Mouse (Mus musculus) midbrain, embryonic 12.5 days (tissue): ENCODE data around the gene Akap5. TPM values are rescaled to one million over a fixed set of nuclear protein-coding genes. Genes with fewer than 3 reads are reported as not detected.

ENCODE experiments used
- ATAC-seq: fragments of 200-750 bp; cut with Nextera tagmentation; 2 replicates; pipeline ENCODE4 v1.8.0; 2017; ENCODE audit warnings: low read depth, moderate TSS enrichment, moderate library complexity; ENCODE audit not compliant: low FRiP score
- H3K27ac ChIP-seq: fragments of 300-500 bp; sonication (generic); replicated peaks from 2 replicates; pipeline ENCODE4 v1.5.1; 2016; ENCODE audit warnings: mild to moderate bottlenecking
- H3K27me3 ChIP-seq: fragments of 300-500 bp; sonication (generic); 2 replicates; pipeline ENCODE4 v1.6.1; 2016; ENCODE audit warnings: mild to moderate bottlenecking
- H3K36me3 ChIP-seq: fragments of 300-500 bp; sonication (generic); 2 replicates; pipeline ENCODE4 v1.6.1; 2016
- H3K4me1 ChIP-seq: fragments of 300-500 bp; sonication (generic); 2 replicates; pipeline ENCODE4 v1.6.1; 2016
- H3K4me2 ChIP-seq: fragments of 300-500 bp; sonication (generic); replicated peaks from 2 replicates; pipeline ENCODE4 v1.6.1; 2016; ENCODE audit warnings: mild to moderate bottlenecking, moderate library complexity
- H3K4me3 ChIP-seq: fragments of 300-500 bp; sonication (generic); 2 replicates; pipeline ENCODE4 v1.5.1; 2016; ENCODE audit warnings: mild to moderate bottlenecking
- H3K9ac ChIP-seq: fragments of 300-500 bp; sonication (generic); replicated peaks from 2 replicates; pipeline ENCODE4 v1.6.1; 2016; ENCODE audit warnings: mild to moderate bottlenecking, moderate library complexity
- H3K9me3 ChIP-seq: fragments of 300-500 bp; sonication (generic); 2 replicates; pipeline ENCODE4 v1.6.1; 2016; ENCODE audit warnings: mild to moderate bottlenecking
- WGBS: fragments of 180-500 bp; shearing (Covaris S2); methylation state at CpG from one replicate; pipeline ENCODE4 v1.1.7; 2016; 5-methylcytosine and 5-hydroxymethylcytosine counted together
- polyA plus RNA-seq: library from polyadenylated mRNA; unstranded; fragments of >200 nt; fragmentation: Nextera tagmentation; extraction: Ambion mirVana; gene quantifications from 2 replicates; pipeline ENCODE4 v1.2.1, GENCODE M21; 2016

Gene Akap5
- polyA plus RNA-seq, 1 experiment from 2014 or later, result 6.2 TPM

GRCm38 (mm10) chr12:76311951-76312350, 12.7 kb upstream of the Akap5 start:
- peaks cover 6% of the 10 kb centered on the region for H3K4me1 ChIP-seq
- H3K9me3 ChIP-seq, result no peaks in the 10 kb centered on the region
- H3K27ac ChIP-seq, result no peak overlapping the region
- no peak overlapping the region for H3K9ac ChIP-seq
- H3K36me3 ChIP-seq, result peaks cover 27% of the 10 kb centered on the region; the same call in 1 of the 2 replicates
- WGBS, result 94% methylated on average over 8 of the region's 8 CpGs
- H3K4me2 ChIP-seq, result no peak overlapping the region
- no peak for ATAC-seq
- H3K27me3 ChIP-seq, result no peaks in the 10 kb centered on the region
- no peak overlapping the region for H3K4me3 ChIP-seq

- Histone ChIP-seq H3K9me3 (no peaks in the 10 kb centered on the region), H3K4me2 (no peak overlapping the region), H3K27me3 (no peaks in the 10 kb centered on the region), H3K36me3 (peaks cover 17% of the 10 kb centered on the region; the same call in 1 of the 2 replicates), H3K9ac (no peak overlapping the region), H3K27ac (no peak overlapping the region), H3K4me3 (no peak overlapping the region), H3K4me1 (no peaks in the 10 kb centered on the region)
- 74% methylated on average over 9 of the region's 9 CpGs for WGBS
- ATAC-seq, result no peak
These were observed 6.1 kb upstream of the Akap5 start for GRCm38 (mm10) chr12:76318282-76319212.

- Histone ChIP-seq H3K9ac (no peak overlapping the region), H3K4me3 (no peak overlapping the region), H3K27ac (no peak overlapping the region), H3K4me1 (0 out of 2 replicates have a peak, but pooled peaks cover 6% of the 10 kb centered on the region), H3K4me2 (no peak overlapping the region), H3K9me3 (no peaks in the 10 kb centered on the region), H3K27me3 (no peaks in the 10 kb centered on the region), H3K36me3 (peaks cover 15% of the 10 kb centered on the region; the same call in 1 of the 2 replicates)
- 91% methylated on average over 23 of the region's 23 CpGs for WGBS
- ATAC-seq, result no peak
These were observed 1.9 kb downstream of the Akap5 start for GRCm38 (mm10) chr12:76326437-76327220.

- WGBS, result 93% methylated on average over 6 of the region's 6 CpGs
- no peaks in the 10 kb centered on the region for H3K27me3 ChIP-seq
- no peak overlapping the region for H3K4me3 ChIP-seq
- H3K36me3 ChIP-seq, result peaks cover 15% of the 10 kb centered on the region; the same call in 1 of the 2 replicates
- 0 out of 2 replicates have a peak, but pooled peaks cover 6% of the 10 kb centered on the region for H3K4me1 ChIP-seq
- H3K9ac ChIP-seq, result no peak overlapping the region
- no peak overlapping the region for H3K27ac ChIP-seq
- ATAC-seq, result no peak
- H3K9me3 ChIP-seq, result no peaks in the 10 kb centered on the region
- H3K4me2 ChIP-seq, result no peak overlapping the region
These were observed 4.1 kb downstream of the Akap5 start for GRCm38 (mm10) chr12:76328567-76329354.

GRCm38 (mm10) chr12:76333688-76334087, 9.0 kb downstream of the Akap5 start:
- Histone ChIP-seq H3K9ac (no peak overlapping the region), H3K4me2 (no peak overlapping the region), H3K36me3 (peaks cover 4% of the 10 kb centered on the region; the same call in 1 of the 2 replicates), H3K27me3 (no peaks in the 10 kb centered on the region), H3K27ac (no peak overlapping the region), H3K4me3 (no peak overlapping the region), H3K9me3 (no peaks in the 10 kb centered on the region), H3K4me1 (no peaks in the 10 kb centered on the region)
- ATAC-seq, result no peak
- 89% methylated on average over 5 of the region's 5 CpGs for WGBS

- no peak overlapping the region for H3K27ac ChIP-seq
- H3K4me3 ChIP-seq, result no peak overlapping the region
- ATAC-seq, result no peak
- H3K4me2 ChIP-seq, result no peak overlapping the region
- peaks cover 3% of the 10 kb centered on the region; the same call in 1 of the 2 replicates for H3K36me3 ChIP-seq
- no peaks in the 10 kb centered on the region for H3K27me3 ChIP-seq
- no peak overlapping the region for H3K9ac ChIP-seq
- no peaks in the 10 kb centered on the region for H3K9me3 ChIP-seq
- H3K4me1 ChIP-seq, result no peaks in the 10 kb centered on the region
- 85% methylated on average over 5 of the region's 5 CpGs for WGBS
These were observed 10.9 kb downstream of the Akap5 start for GRCm38 (mm10) chr12:76335641-76336040.

GRCm38 (mm10) chr12:76336111-76336965, 11.6 kb downstream of the Akap5 start:
- no peak overlapping the region for H3K4me2 ChIP-seq
- no peak overlapping the region for H3K4me3 ChIP-seq
- no peaks in the 10 kb centered on the region for H3K27me3 ChIP-seq
- 77% methylated on average over 17 of the region's 17 CpGs for WGBS
- H3K9me3 ChIP-seq, result no peaks in the 10 kb centered on the region
- H3K4me1 ChIP-seq, result no peaks in the 10 kb centered on the region
- ATAC-seq, result no peak
- no peaks in the 10 kb centered on the region for H3K36me3 ChIP-seq
- no peak overlapping the region for H3K27ac ChIP-seq
- H3K9ac ChIP-seq, result no peak overlapping the region

GRCm38 (mm10) chr12:76341080-76341479, 16.4 kb downstream of the Akap5 start:
- Histone ChIP-seq H3K9me3 (no peaks in the 10 kb centered on the region), H3K36me3 (0 out of 2 replicates have a peak, but pooled peaks cover 11% of the 10 kb centered on the region), H3K4me1 (no peaks in the 10 kb centered on the region), H3K4me3 (no peak overlapping the region), H3K4me2 (no peak overlapping the region), H3K27ac (no peak overlapping the region), H3K9ac (no peak overlapping the region), H3K27me3 (no peaks in the 10 kb centered on the region)
- WGBS, result 6% methylated on average over 4 of the region's 4 CpGs
- ATAC-seq, result no peak

- peaks cover 37% of the 10 kb centered on the region for H3K36me3 ChIP-seq
- no peak overlapping the region for H3K4me2 ChIP-seq
- H3K27me3 ChIP-seq, result no peaks in the 10 kb centered on the region
- no peak overlapping the region for H3K4me3 ChIP-seq
- no peak for ATAC-seq
- no peaks in the 10 kb centered on the region for H3K9me3 ChIP-seq
- H3K27ac ChIP-seq, result no peak overlapping the region
- H3K4me1 ChIP-seq, result no peaks in the 10 kb centered on the region
- no peak overlapping the region for H3K9ac ChIP-seq
- WGBS, result 75% methylated on average over 6 of the region's 6 CpGs
These were observed 21.2 kb downstream of the Akap5 start for GRCm38 (mm10) chr12:76345759-76346455.

GRCm38 (mm10) chr12:76349680-76350220, 25.1 kb downstream of the Akap5 start:
- WGBS, result 89% methylated on average over 8 of the region's 8 CpGs
- Histone ChIP-seq H3K36me3 (peaks cover 39% of the 10 kb centered on the region), H3K4me2 (no peak overlapping the region), H3K9ac (no peak overlapping the region), H3K27ac (no peak overlapping the region), H3K4me3 (no peak overlapping the region), H3K4me1 (no peaks in the 10 kb centered on the region), H3K9me3 (no peaks in the 10 kb centered on the region), H3K27me3 (no peaks in the 10 kb centered on the region)
- no peak for ATAC-seq
